Mouse (Mus musculus) hindbrain, embryonic 15.5 days (tissue): Measurements from ENCODE around the gene Rin2. TPM values are rescaled to one million over a fixed set of nuclear protein-coding genes. Genes with fewer than 3 reads are reported as not detected.
A peak's percentile ranks its signal among the peaks of the same experiment; 100 is the strongest.
"Not testable (repeated sequence)": the region's sequence is repeated elsewhere in the genome, so short reads cannot be mapped to it uniquely, and the experiment has no call there.

ENCODE experiments used
- ATAC-seq: fragments of 200-750 bp; cut with Nextera tagmentation; 2 replicates; pipeline ENCODE4 v1.8.0; 2017; ENCODE audit warnings: low read depth, moderate number of reproducible peaks, moderate TSS enrichment; ENCODE audit not compliant: low FRiP score
- H3K27ac ChIP-seq: fragments of 300-500 bp; sonication (generic); replicated peaks from 2 replicates; pipeline ENCODE4 v1.5.1; 2015; ENCODE audit warnings: mild to moderate bottlenecking, inconsistent platforms
- H3K27me3 ChIP-seq: fragments of 300-500 bp; sonication (generic); 2 replicates; pipeline ENCODE4 v1.6.1; 2015; ENCODE audit warnings: control low read depth, inconsistent platforms
- H3K36me3 ChIP-seq: fragments of 300-500 bp; sonication (generic); 2 replicates; pipeline ENCODE4 v1.6.1; 2015; ENCODE audit warnings: control low read depth, inconsistent platforms
- H3K4me1 ChIP-seq: fragments of 300-500 bp; sonication (generic); replicated peaks from 2 replicates; pipeline ENCODE4 v1.6.1; 2015; ENCODE audit warnings: control low read depth, inconsistent platforms
- H3K4me2 ChIP-seq: fragments of 300-500 bp; sonication (generic); 2 replicates; pipeline ENCODE4 v1.6.1; 2015; ENCODE audit warnings: moderate library complexity, mild to moderate bottlenecking, inconsistent platforms
- H3K4me3 ChIP-seq: fragments of 300-500 bp; sonication (generic); 2 replicates; pipeline ENCODE4 v1.5.1; 2015; ENCODE audit warnings: mild to moderate bottlenecking, inconsistent platforms
- H3K9ac ChIP-seq: fragments of 300-500 bp; sonication (generic); 2 replicates; pipeline ENCODE4 v1.6.1; 2015; ENCODE audit warnings: inconsistent platforms
- H3K9me3 ChIP-seq: fragments of 300-500 bp; sonication (generic); 2 replicates; pipeline ENCODE4 v1.6.1; 2016; ENCODE audit warnings: control low read depth, inconsistent platforms
- WGBS: fragments of 180-500 bp; shearing (Covaris S2); methylation state at CpG from one replicate; pipeline ENCODE4 v1.1.7; 2015; 5-methylcytosine and 5-hydroxymethylcytosine counted together
- microRNA-seq: library from miRNA; unstranded; fragments of <30 nt; microRNA quantifications from one replicate; pipeline ENCODE4, GENCODE M21; 2016
- polyA plus RNA-seq: library from polyadenylated mRNA; unstranded; fragments of >200 nt; fragmentation: Nextera tagmentation; extraction: Ambion mirVana; gene quantifications from 2 replicates; pipeline ENCODE4 v1.2.1, GENCODE M21; 2015

Gene Rin2
- polyA plus RNA-seq, 1 experiment from 2014 or later = 16.4 TPM

DNA sequence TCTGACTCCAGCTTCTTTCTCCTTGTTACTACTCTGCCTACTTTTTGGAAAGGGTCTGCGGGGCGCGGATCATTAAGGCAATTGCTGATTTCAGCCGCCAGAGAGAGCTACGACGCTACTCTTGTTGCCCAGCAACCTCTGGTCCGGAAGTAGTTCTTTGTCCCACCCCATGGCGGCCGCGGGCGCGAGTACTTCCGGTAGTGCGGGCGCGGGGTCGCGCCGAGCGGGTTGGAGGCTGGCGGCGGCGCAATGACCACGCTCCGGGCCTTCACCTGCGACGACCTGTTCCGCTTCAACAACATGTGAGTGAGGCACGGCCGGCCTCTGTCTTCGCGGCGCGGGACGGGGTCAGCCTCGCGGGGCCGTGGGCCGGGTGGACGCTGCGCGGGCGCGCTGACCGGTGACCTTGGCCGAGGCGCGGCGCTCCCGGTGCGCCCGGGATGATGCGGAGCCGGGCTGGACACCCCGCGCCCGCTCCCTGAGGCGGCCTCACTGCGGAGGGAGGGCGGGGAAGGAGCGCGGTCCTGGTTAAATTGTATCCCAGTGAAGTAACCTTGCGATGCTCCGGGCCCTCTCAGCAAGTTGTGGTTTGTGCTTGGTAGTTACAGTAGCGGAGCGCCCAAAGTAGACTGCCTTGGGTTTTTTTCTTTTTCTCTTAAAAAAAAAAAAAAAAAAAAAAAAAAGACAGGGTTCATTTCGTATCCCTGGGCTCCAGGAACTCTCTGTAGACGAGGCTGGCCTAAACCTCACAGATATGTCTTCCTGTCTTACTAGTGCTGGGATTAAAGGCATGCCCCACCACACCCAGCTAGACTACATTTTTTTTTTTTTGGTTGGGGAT lies 228.3 kb downstream of the Rin2 start:
- H3K9ac ChIP-seq = peak overlapping the region; percentile 90
- ATAC-seq = peak; percentile 98
- WGBS = under 1% methylated on average over 68 of the region's 68 CpGs
- peak overlapping the region; percentile 83 for H3K27ac ChIP-seq
- peak overlapping the region; percentile 64 for H3K4me2 ChIP-seq
- H3K27me3 ChIP-seq = no peaks in the 10 kb centered on the region
- H3K4me3 ChIP-seq = peak overlapping the region; percentile 97
- peaks cover 22% of the 10 kb centered on the region for H3K4me1 ChIP-seq
- H3K9me3 ChIP-seq = no peaks in the 10 kb centered on the region
- H3K36me3 ChIP-seq = no peaks in the 10 kb centered on the region

DNA sequence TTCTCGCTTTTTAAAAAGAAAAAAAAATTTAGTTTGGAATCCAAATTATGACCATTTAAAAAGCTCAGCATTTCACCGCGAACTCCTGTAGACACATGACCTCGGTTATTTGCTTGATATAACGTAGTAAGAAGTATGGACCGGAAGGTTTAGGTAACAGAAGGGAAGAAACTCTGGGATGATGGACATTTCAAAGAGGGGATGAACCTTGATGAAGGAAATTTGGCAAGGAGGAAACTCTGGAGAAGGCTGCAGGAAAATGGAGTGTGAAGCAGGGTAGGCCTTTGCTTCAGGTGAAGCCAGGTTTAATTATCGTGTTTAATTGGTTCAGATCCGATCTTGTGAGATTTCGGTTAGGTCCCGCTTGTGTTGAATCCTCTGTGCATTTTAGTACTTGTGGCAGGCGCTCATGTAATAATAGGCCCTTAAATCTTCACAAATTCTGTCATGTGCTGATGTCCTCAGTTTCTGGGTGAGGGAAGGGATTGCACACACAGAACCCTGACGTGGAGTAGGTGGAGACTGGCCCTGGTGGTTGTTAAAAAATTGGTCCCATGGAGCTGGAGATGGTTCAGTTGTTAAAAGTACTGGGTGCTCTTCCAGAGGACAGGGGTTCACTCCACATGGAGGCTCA lies 229.1 kb downstream of the Rin2 start:
- 36% methylated on average over 12 of the region's 12 CpGs for WGBS
- Histone ChIP-seq H3K9me3 (no peaks in the 10 kb centered on the region), H3K4me1 (peaks cover 22% of the 10 kb centered on the region), H3K27me3 (no peaks in the 10 kb centered on the region), H3K9ac (peak overlapping the region; percentile 90), H3K27ac (no peak overlapping the region), H3K4me2 (peak overlapping the region; percentile 64), H3K36me3 (no peaks in the 10 kb centered on the region; the same call in 1 of the 2 replicates), H3K4me3 (peak overlapping the region; percentile 97)
- ATAC-seq = no peak

DNA sequence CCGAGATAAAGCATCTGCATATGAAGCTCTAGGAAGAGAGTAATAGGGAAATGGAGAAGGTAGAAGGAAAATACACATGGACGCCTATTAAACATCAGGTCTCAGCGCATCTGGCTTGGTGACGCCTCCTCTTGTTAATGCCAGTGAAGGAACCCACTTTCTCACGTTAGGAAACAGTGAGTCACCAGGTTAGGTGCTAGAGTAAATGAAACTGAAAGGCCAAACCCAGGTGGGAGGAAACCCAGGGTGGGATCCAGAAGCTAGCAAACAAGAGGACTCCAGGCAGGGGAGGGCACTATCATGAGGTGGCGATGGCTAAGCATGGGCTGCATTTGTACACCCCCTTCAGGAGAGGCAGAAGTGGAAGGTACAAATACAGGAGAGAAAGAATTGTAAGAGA lies 230.1 kb downstream of the Rin2 start:
- Histone ChIP-seq H3K4me1 (peaks cover 22% of the 10 kb centered on the region), H3K27ac (no peak overlapping the region), H3K27me3 (no peaks in the 10 kb centered on the region), H3K9me3 (no peaks in the 10 kb centered on the region), H3K4me3 (no peak overlapping the region), H3K4me2 (0 out of 2 replicates have a peak overlapping the region, but pooled peaks have one; percentile 64), H3K36me3 (peaks cover 7% of the 10 kb centered on the region; the same call in 1 of the 2 replicates), H3K9ac (no peak overlapping the region)
- 89% methylated on average over 6 of the region's 6 CpGs for WGBS
- ATAC-seq = no peak

DNA sequence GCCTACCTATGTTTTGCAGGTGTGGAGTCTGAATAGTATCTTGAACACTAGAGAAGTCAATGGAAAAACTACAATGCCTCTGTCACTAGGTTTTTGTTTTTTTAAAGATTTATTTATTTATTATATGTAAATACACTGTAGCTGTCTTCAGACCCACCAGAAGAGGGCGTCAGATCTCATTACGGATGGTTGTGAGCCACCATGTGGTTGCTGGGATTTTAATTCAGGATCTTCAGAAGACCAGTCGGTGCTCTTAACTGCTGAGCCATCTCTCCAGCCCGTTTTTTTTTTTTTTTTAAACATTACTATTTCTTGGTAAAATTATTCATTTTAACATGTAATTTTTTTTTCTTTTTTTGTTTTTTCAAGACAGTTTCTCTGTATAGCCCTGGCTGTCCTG lies 230.9 kb downstream of the Rin2 start:
- H3K9me3 ChIP-seq, H3K9ac ChIP-seq, H3K27me3 ChIP-seq, H3K4me2 ChIP-seq, ATAC-seq, H3K4me3 ChIP-seq, H3K27ac ChIP-seq: not testable (repeated sequence)
- Histone ChIP-seq H3K36me3 (peaks cover 14% of the 10 kb centered on the region), H3K4me1 (peaks cover 22% of the 10 kb centered on the region)
- 42% methylated on average over 4 of the region's 4 CpGs for WGBS

DNA sequence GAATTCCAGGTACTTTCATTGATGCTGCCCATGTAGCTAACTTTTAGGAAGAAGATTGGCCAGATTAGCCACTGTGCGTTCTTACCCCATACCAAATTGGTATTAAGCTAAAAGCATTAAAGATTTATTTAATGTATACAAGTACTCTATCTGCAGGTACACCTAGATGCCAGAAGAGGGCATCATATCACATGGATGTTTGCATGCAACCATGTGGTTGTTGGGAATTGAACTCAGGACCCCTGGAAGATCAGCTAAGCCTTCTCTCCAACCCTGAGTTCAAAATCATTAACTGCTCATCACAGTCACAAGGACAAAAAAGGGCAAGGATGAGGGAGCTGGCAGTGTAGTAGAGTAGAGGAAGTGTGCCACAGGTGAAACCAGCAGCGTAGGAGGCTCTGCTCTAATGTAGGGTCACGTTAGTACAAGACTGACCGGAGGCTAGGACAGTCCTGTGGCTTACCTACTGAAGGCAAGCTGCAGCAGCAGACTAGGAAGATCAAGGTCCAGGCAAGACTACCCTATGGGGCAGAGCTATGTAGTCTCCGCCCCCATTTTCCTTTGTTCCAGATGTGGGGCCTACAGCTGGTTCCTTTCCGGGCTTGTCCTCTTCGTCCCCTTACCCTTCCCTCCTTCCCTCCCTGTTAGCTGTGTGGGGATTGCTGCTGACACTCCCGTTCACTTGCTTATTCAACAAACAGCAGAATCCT lies 246.1 kb downstream of the Rin2 start:
- H3K9me3 ChIP-seq = no peaks in the 10 kb centered on the region
- no peak overlapping the region for H3K9ac ChIP-seq
- WGBS = 94% methylated on average over 8 of the region's 8 CpGs
- H3K4me3 ChIP-seq = no peak overlapping the region
- H3K27ac ChIP-seq = no peak overlapping the region
- no peaks in the 10 kb centered on the region for H3K27me3 ChIP-seq
- no peaks in the 10 kb centered on the region for H3K4me1 ChIP-seq
- no peak overlapping the region for H3K4me2 ChIP-seq
- ATAC-seq = no peak
- H3K36me3 ChIP-seq = peaks cover 82% of the 10 kb centered on the region

DNA sequence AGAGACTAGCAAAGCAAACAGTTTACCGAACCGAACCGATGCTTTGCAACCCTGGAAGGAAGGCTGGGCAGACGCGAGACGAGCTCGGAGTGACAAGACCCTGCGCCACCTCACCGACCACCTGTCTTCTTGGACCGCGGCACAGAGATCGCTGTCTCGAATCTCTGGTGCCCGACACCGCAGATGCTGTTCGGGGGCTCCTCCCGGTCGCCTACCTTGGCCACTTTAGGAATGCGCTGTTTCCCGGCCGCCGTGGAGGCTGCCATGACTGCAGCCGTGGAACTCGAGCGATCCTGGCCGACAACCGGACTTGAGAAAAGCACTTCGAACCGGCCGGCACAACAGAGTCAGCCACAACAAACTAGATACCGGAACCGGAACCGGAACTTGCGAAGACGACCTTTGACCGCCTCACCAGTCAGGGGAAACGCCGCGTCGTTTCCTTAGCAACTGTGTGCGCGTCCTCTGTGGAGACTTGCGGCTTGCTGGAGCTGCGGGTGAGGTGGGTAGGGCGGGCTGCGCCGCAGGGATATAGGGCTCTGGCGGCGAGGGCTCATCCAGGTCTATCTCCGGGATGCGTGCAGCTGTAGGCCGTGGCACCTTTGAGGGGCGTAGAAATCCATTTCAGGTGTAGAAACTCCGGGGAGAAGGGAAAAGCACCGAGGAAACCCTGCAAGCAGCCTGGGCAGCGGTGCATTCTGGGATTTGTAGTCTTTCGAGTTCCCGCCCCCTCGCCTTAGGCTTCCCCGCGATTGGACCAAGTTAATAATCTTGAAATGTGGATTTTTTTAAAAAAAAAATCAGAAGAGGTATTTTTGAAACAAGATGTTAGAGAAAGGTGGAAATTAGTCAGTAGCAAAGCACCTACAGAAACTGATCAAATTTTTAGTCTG lies 259.6 kb downstream of the Rin2 start, which contains the start of the genes Cfap61 and Crnkl1:
TSS of gene Cfap61 (plus strand) at position 446 of the 893 bp plus-strand sequence.
TSS of gene Crnkl1 (minus strand) at position 676 of the 893 bp plus-strand sequence.
- Histone ChIP-seq H3K27me3 (no peaks in the 10 kb centered on the region), H3K4me3 (peak within 1 kb of the TSS; percentile 68), H3K9ac (peak within 1 kb of the TSS; percentile 61), H3K4me1 (peaks cover 10% of the 10 kb centered on the region), H3K9me3 (no peaks in the 10 kb centered on the region), H3K36me3 (peaks cover 25% of the 10 kb centered on the region), H3K4me2 (peak within 1 kb of the TSS; percentile 89), H3K27ac (no peak within 1 kb of the TSS)
- peak; percentile 99 for ATAC-seq
- WGBS = under 1% methylated on average over 61 of the region's 61 CpGs

DNA sequence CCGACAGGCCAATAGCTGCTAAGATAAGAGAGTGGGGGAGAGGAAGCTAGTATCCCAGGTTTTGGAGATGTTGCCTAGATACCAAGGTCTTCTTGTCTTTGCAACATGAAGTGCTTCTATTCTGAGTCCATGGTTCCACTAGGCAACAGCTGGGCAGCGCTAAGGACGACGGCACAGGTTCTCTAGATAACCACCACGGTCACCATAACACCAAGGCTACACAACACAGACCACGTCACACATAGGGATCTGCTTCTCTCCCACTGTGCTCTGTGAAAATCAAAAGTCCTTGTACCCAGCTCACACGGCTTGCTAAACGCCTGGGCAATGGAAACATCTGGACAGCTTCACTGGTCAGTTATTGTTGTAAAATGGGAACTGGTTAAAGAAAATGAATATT lies 262.0 kb downstream of the Rin2 start:
- H3K27ac ChIP-seq = no peak overlapping the region
- H3K36me3 ChIP-seq = peaks cover 4% of the 10 kb centered on the region; the same call in 1 of the 2 replicates
- no peak overlapping the region for H3K9ac ChIP-seq
- ATAC-seq = no peak
- H3K4me2 ChIP-seq = no peak overlapping the region
- peaks cover 10% of the 10 kb centered on the region for H3K4me1 ChIP-seq
- WGBS = 85% methylated on average over 8 of the region's 8 CpGs
- H3K9me3 ChIP-seq = no peaks in the 10 kb centered on the region
- H3K4me3 ChIP-seq = no peak overlapping the region
- no peaks in the 10 kb centered on the region for H3K27me3 ChIP-seq

Small RNAs within 50 kb of the gene (microRNA-seq; reads per million reads assigned to microRNA genes)
- gene Gm25026 = not detected

Other genes starting within 250 kb of the Rin2 start
- gene Naa20, start 226.9 kb downstream of the Rin2 start, polyA plus RNA-seq = 126 TPM in 2 replicates